Mouse (Mus musculus): ENCODE measurements at regions not wholly inside any gene's neighbourhood (a gene's known extent, or its start where the extent isn't known, plus 50 kb on each side); places are given as distances from the start of the nearest gene placed in this dataset.

GRCm38 (mm10) chr8:115544067-115544466, 163.5 kb downstream of the Maf start:
- no peak for TF ChIP-seq CTCF (IDR thresholded peaks at IDR 0.05; ENCODE audit: borderline replicate concordance, insufficient read depth, low read depth, low read length)
- no peak for TF ChIP-seq POLR2A (IDR thresholded peaks at IDR 0.05; ENCODE audit: borderline replicate concordance, insufficient read depth, low read length)
